Mouse (Mus musculus) c-Kit-positive CD71-positive TER-119-positive erythroid progenitor cells, embryonic 14.5 days (primary cell): ENCODE data around the gene Baiap2l1.

Experiments
- DNase-seq: peaks from one replicate; pipeline ENCODE4 v3.0.0-alpha.2; 2013; ENCODE audit warnings: low spot score

Gene Baiap2l1

GRCm38 (mm10) chr5:144258131-144258611 lies 99.7 kb downstream of the Baiap2l1 start:
- DNase-seq = no peak

- no peak for DNase-seq
These were observed 100.3 kb downstream of the Baiap2l1 start for GRCm38 (mm10) chr5:144257451-144258110.

- no peak for DNase-seq
These were observed 101.0 kb downstream of the Baiap2l1 start for GRCm38 (mm10) chr5:144256888-144257287.

GRCm38 (mm10) chr5:144256541-144256870 lies 101.4 kb downstream of the Baiap2l1 start:
- DNase-seq = no peak

GRCm38 (mm10) chr5:144255632-144256540 lies 102.0 kb downstream of the Baiap2l1 start:
- peak; percentile 21 for DNase-seq

- DNase-seq = peak; percentile 91
These were observed 102.9 kb downstream of the Baiap2l1 start for GRCm38 (mm10) chr5:144254811-144255631.

- no peak for DNase-seq
These were observed 103.6 kb downstream of the Baiap2l1 start for GRCm38 (mm10) chr5:144254122-144254810.

GRCm38 (mm10) chr5:144253212-144253611 lies 104.7 kb downstream of the Baiap2l1 start:
- no peak for DNase-seq

GRCm38 (mm10) chr5:144251876-144252577 lies 105.9 kb downstream of the Baiap2l1 start:
- DNase-seq = no peak

GRCm38 (mm10) chr5:144249871-144250270 lies 108.0 kb downstream of the Baiap2l1 start:
- DNase-seq = peak; percentile 17

- no peak for DNase-seq
These were observed 109.9 kb downstream of the Baiap2l1 start for GRCm38 (mm10) chr5:144247906-144248585.

GRCm38 (mm10) chr5:144247307-144247706 lies 110.6 kb downstream of the Baiap2l1 start:
- no peak for DNase-seq

- DNase-seq = no peak
These were observed 111.2 kb downstream of the Baiap2l1 start for GRCm38 (mm10) chr5:144246669-144247068.

GRCm38 (mm10) chr5:144245592-144245991 lies 112.3 kb downstream of the Baiap2l1 start:
- no peak for DNase-seq

GRCm38 (mm10) chr5:144243901-144244487 lies 113.9 kb downstream of the Baiap2l1 start, which contains the start of gene Bri3:
Gene Bri3 (plus strand): TSS chr5:144244437.
- DNase-seq = no peak

- DNase-seq = no peak
These were observed 118.9 kb downstream of the Baiap2l1 start for GRCm38 (mm10) chr5:144238969-144239368.

- no peak for DNase-seq
These were observed 123.2 kb downstream of the Baiap2l1 start for GRCm38 (mm10) chr5:144234714-144235113.

- no peak for DNase-seq
These were observed 123.7 kb downstream of the Baiap2l1 start for GRCm38 (mm10) chr5:144234222-144234621.

GRCm38 (mm10) chr5:144232531-144232930 lies 125.4 kb downstream of the Baiap2l1 start:
- DNase-seq = no peak

GRCm38 (mm10) chr5:144231410-144231809 lies 126.5 kb downstream of the Baiap2l1 start:
- no peak for DNase-seq
